Mouse (Mus musculus) mouse embryonic stem cell (cell line): ENCODE data around the gene Rpap2.

Experiments
- in situ Hi-C, 2 experiments: fragments of 300-500 bp; cut with MboI; formaldehyde crosslinking; loops; 1 replicate in 1 of 2; 3 replicates in 1 of 2; pipeline ENCODE4 v1.14.3; 2019 to 2020; ENCODE audit warnings: low sequenced_read_pairs in 2 of 2, low pct_unique_long_range_greater_than_20kb in 1 of 2, mixed read lengths in 1 of 2; ENCODE audit not compliant: unreplicated experiment in 1 of 2

Gene Rpap2

GRCm38 (mm10) chr5:107652055-107652660 lies 55.0 kb downstream of the Rpap2 start:
- in situ Hi-C loops = no loop called here

- in situ Hi-C loops = no loop called here
Measured at GRCm38 (mm10) chr5:107678392-107678791, 81.2 kb downstream of the Rpap2 start.

- in situ Hi-C loops = no loop called here
Measured at GRCm38 (mm10) chr5:107681300-107681699, 84.1 kb downstream of the Rpap2 start.

- in situ Hi-C loops = no loop called here
Measured at GRCm38 (mm10) chr5:107684380-107684779, 87.2 kb downstream of the Rpap2 start.

GRCm38 (mm10) chr5:107687161-107687560 lies 90.0 kb downstream of the Rpap2 start:
- in situ Hi-C loops = no loop called here

DNA sequence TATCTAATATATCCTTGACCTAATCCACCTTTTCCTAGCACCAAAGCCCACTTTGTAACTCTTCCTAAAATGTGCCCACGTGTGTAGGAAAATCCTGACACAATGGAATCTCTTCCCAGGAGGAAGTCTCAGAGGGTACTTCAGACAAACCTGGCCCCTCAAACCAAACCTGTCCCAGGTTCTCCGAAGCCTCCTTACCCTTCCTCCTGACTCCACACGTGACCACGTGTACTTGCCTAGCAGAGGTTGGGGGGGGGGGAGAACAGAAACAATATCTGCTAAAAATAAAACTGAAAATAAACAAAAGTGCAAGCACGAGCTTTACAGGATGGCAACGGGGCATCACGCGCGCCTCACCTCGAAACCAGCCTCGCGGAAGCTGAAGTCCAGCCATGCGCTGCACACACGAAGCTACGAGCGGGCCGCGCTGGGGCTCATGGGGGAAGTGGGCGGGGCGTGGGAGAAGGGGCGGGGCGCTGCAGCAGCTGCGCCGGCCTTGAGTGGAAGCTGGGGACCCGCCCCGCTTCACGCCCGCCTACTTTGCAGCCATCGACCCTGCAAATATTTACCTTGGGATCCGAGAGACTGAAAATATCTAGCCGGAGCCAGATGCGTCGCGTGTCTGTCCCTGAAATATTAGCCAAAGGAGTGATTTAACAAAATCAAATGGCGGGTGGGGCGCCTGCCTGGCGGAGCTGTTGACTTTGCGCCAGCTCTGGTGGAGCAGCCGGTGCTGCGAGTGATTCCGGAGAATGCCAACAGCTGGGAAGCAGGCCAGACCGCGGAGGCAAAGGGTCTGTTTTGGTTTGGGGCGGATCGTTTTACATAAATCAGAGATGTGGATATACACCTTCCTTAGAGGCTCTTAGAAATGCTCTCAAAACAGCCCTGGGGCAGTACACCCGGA lies 90.7 kb downstream of the Rpap2 start:
- in situ Hi-C loops = no loop called here

DNA sequence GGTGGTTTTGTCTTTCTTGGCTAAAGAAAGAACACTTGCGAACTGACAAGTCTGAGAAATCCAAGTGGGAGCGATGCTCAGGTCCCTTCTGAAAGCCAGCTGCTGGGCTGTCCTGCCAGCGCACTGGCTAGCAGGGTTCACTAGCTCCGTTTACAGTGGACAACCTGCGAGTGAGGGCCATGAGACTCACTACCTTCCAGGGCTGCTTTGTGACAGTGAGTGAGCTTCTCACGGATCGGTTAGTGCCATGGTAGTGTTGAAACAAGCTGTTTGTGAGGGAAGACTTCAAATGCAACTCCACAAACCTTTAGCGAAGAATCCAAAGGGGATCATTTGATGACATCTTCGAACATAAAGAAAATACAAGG lies 91.3 kb downstream of the Rpap2 start:
- in situ Hi-C loops = no loop called here

DNA sequence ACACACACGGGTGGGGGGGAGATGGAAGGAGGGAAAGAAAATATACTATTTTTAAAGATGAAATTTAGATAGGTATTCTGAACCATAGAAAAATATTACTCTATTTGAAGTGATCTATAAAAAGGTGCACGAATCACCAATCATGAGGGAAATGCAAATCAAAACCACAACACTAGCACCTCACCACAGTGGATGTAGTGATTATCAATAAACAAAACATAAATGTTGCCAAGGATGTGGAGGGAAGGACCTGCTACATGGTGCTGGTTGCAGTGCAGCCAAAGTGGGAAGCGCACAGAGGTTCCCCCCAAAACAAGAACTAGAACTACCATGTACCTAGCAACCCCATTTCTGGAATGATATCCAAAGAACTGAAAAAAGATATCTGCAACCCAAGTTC lies 97.8 kb downstream of the Rpap2 start:
- in situ Hi-C loops = no loop called here

GRCm38 (mm10) chr5:107698888-107699287 lies 101.7 kb downstream of the Rpap2 start:
- in situ Hi-C loops = no loop called here

DNA sequence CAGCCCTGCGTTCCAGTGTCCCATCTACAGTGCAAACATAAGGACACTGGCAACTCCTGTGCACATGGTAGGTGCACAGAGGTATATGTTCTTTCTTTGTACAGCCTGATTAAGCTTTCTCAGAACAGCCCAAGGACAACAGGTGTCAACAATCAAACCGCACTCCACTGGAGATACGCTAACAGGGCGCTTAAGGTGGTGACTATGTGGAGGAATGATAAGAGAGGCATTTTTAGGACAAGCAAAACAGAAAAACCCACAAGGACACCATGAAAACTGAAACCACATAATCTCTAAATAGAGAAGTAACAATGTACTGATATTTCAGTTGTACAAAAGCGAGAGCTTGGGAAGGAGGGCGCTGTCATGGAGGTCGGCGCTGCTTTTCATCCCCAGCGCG lies 103.7 kb downstream of the Rpap2 start:
- in situ Hi-C loops = no loop called here

GRCm38 (mm10) chr5:107701658-107702057 lies 104.5 kb downstream of the Rpap2 start:
- in situ Hi-C loops = no loop called here

- in situ Hi-C loops = no loop called here
Measured at GRCm38 (mm10) chr5:107703207-107703763, 106.1 kb downstream of the Rpap2 start.

- in situ Hi-C loops = no loop called here
Measured at GRCm38 (mm10) chr5:107705756-107706155, 108.6 kb downstream of the Rpap2 start.

GRCm38 (mm10) chr5:107706262-107706661 lies 109.1 kb downstream of the Rpap2 start:
- in situ Hi-C loops = no loop called here

DNA sequence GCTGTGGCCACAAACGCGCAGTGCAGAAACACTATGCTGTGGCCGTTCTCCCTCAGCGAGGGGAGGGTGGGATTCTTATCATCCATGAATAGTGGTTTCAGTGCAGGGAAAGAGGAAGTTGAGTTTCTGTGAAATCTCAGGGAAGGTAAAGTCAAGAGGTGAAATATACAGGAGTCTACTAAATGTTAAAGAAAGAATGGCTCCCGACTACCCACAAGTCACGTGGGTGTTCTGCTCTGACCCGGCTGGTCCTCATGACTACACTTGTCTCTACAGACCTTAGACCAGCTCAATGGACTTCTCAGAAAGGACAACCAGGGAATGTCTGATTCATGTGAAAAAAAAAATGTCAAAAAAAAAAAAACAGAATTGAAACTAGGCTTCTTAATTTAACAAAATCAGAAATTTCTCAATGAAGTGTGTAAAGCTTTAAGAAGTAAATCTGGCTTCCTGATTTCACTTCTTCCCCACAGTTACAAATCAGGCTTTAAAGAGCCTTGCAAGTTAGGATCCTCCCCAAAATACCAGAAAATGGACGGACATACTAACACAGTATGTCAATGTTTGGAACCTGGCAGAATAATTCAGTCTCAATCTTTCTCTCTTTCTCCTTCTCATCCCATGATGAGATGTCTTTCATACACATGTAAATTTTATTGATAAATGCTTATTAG lies 111.1 kb downstream of the Rpap2 start:
- in situ Hi-C loops = no loop called here
